Mouse (Mus musculus) spleen, adult 10 weeks (tissue): Measurements from ENCODE around the gene Csn3. TPM values are rescaled to one million over a fixed set of nuclear protein-coding genes. Genes with fewer than 3 reads are reported as not detected.

ENCODE experiments used
- polyA plus RNA-seq: library from polyadenylated mRNA; stranded (reverse); fragments of 350-450 nt; fragmentation: Illumina TruSeq; extraction: RNeasy Lipid Tissue Mini Kit (QIAGEN cat#74804); gene quantifications from one replicate; pipeline ENCODE4 v1.2.3, GENCODE M21; 2015; ENCODE audit warnings: low replicate concordance; ENCODE audit not compliant: insufficient read depth

The Csn3 gene
- not detected for polyA plus RNA-seq

GRCm38 (mm10) chr5:87925372-87925771 lies at the start of gene Csn3:
Csn3 (plus strand) TSS chr5:87925579.

GRCm38 (mm10) chr5:87884729-87885128 lies 40.6 kb upstream of the Csn3 start, which contains the start of gene Odam:
Odam (plus strand) TSS chr5:87885029.

GRCm38 (mm10) chr5:87969201-87969600 lies 43.8 kb downstream of the Csn3 start, which contains the start of the genes 2310003L06Rik and Gm28434:
2310003L06Rik (plus strand) TSS chr5:87969459.
Gm28434 (plus strand) TSS chr5:87969517.

GRCm38 (mm10) chr5:87979139-87979538 lies 53.8 kb downstream of the Csn3 start, which contains the start of gene Cabs1:
Cabs1 (plus strand) TSS chr5:87979439.

Other genes starting within 250 kb of the Csn3 start
- 0.99 TPM for gene Csn2, start 225.9 kb upstream of the Csn3 start, polyA plus RNA-seq
- gene Csn1s2a, start 151.0 kb upstream of the Csn3 start, polyA plus RNA-seq: not detected
- not detected for gene Csn1s2b, start 117.5 kb upstream of the Csn3 start, polyA plus RNA-seq
- not detected for gene Prr27, start 99.9 kb upstream of the Csn3 start, polyA plus RNA-seq
- not detected for gene Odam, start 40.5 kb upstream of the Csn3 start, polyA plus RNA-seq
- gene 2310003L06Rik, start 43.9 kb downstream of the Csn3 start, polyA plus RNA-seq: not detected
- not detected for gene Gm28434, start 43.9 kb downstream of the Csn3 start, polyA plus RNA-seq
- not detected for gene Cabs1, start 53.9 kb downstream of the Csn3 start, polyA plus RNA-seq
- gene Smr3a, start 77.0 kb downstream of the Csn3 start, polyA plus RNA-seq: not detected
- gene Smr2, start 161.0 kb downstream of the Csn3 start, polyA plus RNA-seq: not detected
- gene Gm11116, start 186.0 kb downstream of the Csn3 start, polyA plus RNA-seq: not detected
- not detected for gene Gm11115, start 228.5 kb downstream of the Csn3 start, polyA plus RNA-seq